Mouse (Mus musculus) intestine, postnatal 0 days (tissue): ENCODE measurements around the gene Ifne. TPM values are rescaled to one million over a fixed set of nuclear protein-coding genes. Genes with fewer than 3 reads are reported as not detected.

Experiments
- ATAC-seq: fragments of 200-750 bp; cut with Nextera tagmentation; 2 replicates; pipeline ENCODE4 v1.8.0; 2017; ENCODE audit warnings: mild to moderate bottlenecking, moderate TSS enrichment, moderate library complexity
- H3K27ac ChIP-seq: fragments of 300-500 bp; sonication (generic); 2 replicates; pipeline ENCODE4 v1.5.1; 2014; ENCODE audit warnings: mild to moderate bottlenecking, low read depth, low read length, moderate library complexity
- H3K27me3 ChIP-seq: fragments of 300-500 bp; sonication (generic); replicated peaks from 2 replicates; pipeline ENCODE4 v1.6.1; 2014; ENCODE audit warnings: low read length, mixed read lengths; ENCODE audit not compliant: control insufficient read depth, insufficient read depth
- H3K36me3 ChIP-seq: fragments of 300-500 bp; sonication (generic); 2 replicates; pipeline ENCODE4 v1.6.1; 2014; ENCODE audit warnings: mild to moderate bottlenecking, moderate library complexity; ENCODE audit not compliant: control insufficient read depth, insufficient read depth
- H3K4me1 ChIP-seq: fragments of 300-500 bp; sonication (generic); replicated peaks from 2 replicates; pipeline ENCODE4 v1.6.1; 2014; ENCODE audit warnings: antibody characterized with exemption, low read length, mixed read lengths; ENCODE audit not compliant: control insufficient read depth, insufficient read depth
- H3K4me2 ChIP-seq: fragments of 300-500 bp; sonication (generic); replicated peaks from 2 replicates; pipeline ENCODE4 v1.6.1; 2014; ENCODE audit warnings: low read depth, mild to moderate bottlenecking, moderate library complexity
- H3K4me3 ChIP-seq: fragments of 300-500 bp; sonication (generic); 2 replicates; pipeline ENCODE4 v1.5.1; 2014; ENCODE audit warnings: low read depth, low read length
- H3K9ac ChIP-seq: fragments of 300-500 bp; sonication (generic); 2 replicates; pipeline ENCODE4 v1.6.1; 2014; ENCODE audit warnings: mild to moderate bottlenecking, low read depth, low read length
- H3K9me3 ChIP-seq: fragments of 300-500 bp; sonication (generic); 2 replicates; pipeline ENCODE4 v1.6.1; 2016; ENCODE audit warnings: mixed run types; ENCODE audit not compliant: control insufficient read depth
- CTCF ChIP-seq: sonication (generic); IDR thresholded peaks from 2 replicates; pipeline ENCODE4 v1.5.1; 2016; ENCODE audit warnings: low read depth, mild to moderate bottlenecking, control low read depth, antibody characterized with exemption, moderate library complexity
- WGBS: fragments of 180-500 bp; shearing (Covaris S2); extraction: QIAGEN DNeasy Blood & Tissue Kit; methylation state at CpG from one replicate; pipeline ENCODE4 v1.1.7; 2014; 5-methylcytosine and 5-hydroxymethylcytosine counted together
- polyA plus RNA-seq: library from polyadenylated mRNA; unstranded; fragments of >200 nt; fragmentation: Nextera tagmentation; extraction: Ambion mirVana; gene quantifications from 2 replicates; pipeline ENCODE4 v1.2.1, GENCODE M21; 2015

Ifne gene
- polyA plus RNA-seq, 1 experiment from 2014 or later: not detected

- Histone ChIP-seq H3K4me1 (no peaks in the 10 kb centered on the region), H3K4me3 (no peak overlapping the region), H3K4me2 (no peak overlapping the region), H3K27ac (no peak overlapping the region), H3K36me3 (no peaks in the 10 kb centered on the region), H3K9ac (no peak overlapping the region), H3K9me3 (no peaks in the 10 kb centered on the region), H3K27me3 (no peaks in the 10 kb centered on the region)
- WGBS: 50% methylated on average over 4 of the region's 4 CpGs
- no peak for TF ChIP-seq CTCF
- ATAC-seq: no peak
These were observed 4.4 kb downstream of the Ifne start for GRCm38 (mm10) chr4:88875435-88876095.

- H3K9ac ChIP-seq: no peak overlapping the region
- H3K4me2 ChIP-seq: no peak overlapping the region
- no peaks in the 10 kb centered on the region for H3K9me3 ChIP-seq
- WGBS: 0% methylated on average over 2 of the region's 2 CpGs
- H3K36me3 ChIP-seq: no peaks in the 10 kb centered on the region
- peak; percentile 83 for TF ChIP-seq CTCF
- no peak overlapping the region for H3K27ac ChIP-seq
- H3K27me3 ChIP-seq: no peaks in the 10 kb centered on the region
- no peak for ATAC-seq
- H3K4me3 ChIP-seq: no peak overlapping the region
- H3K4me1 ChIP-seq: no peaks in the 10 kb centered on the region
These were observed 7.3 kb downstream of the Ifne start for GRCm38 (mm10) chr4:88872691-88873090.

- Histone ChIP-seq H3K36me3 (no peaks in the 10 kb centered on the region), H3K4me2 (peak overlapping the region; percentile 82), H3K9me3 (no peaks in the 10 kb centered on the region), H3K27me3 (no peaks in the 10 kb centered on the region), H3K27ac (no peak overlapping the region), H3K4me3 (peak overlapping the region; percentile 47), H3K4me1 (no peaks in the 10 kb centered on the region), H3K9ac (peak overlapping the region; percentile 53; the same call in 1 of the 2 replicates)
- 8% methylated on average over 31 of the region's 31 CpGs for WGBS
- peak; percentile 32 for ATAC-seq
- no peak for TF ChIP-seq CTCF
These were observed 11.8 kb downstream of the Ifne start for GRCm38 (mm10) chr4:88867926-88868911.

GRCm38 (mm10) chr4:88867366-88867925, 12.6 kb downstream of the Ifne start:
- 1% methylated on average over 7 of the region's 8 CpGs for WGBS
- peak overlapping the region; percentile 47 for H3K4me3 ChIP-seq

GRCm38 (mm10) chr4:88865011-88865569, 14.9 kb downstream of the Ifne start:
- WGBS: 63% methylated on average over 6 of the region's 6 CpGs
- H3K9me3 ChIP-seq: no peaks in the 10 kb centered on the region
- no peak overlapping the region for H3K4me2 ChIP-seq
- no peaks in the 10 kb centered on the region for H3K36me3 ChIP-seq
- no peak overlapping the region for H3K27ac ChIP-seq
- no peak overlapping the region for H3K9ac ChIP-seq
- no peaks in the 10 kb centered on the region for H3K27me3 ChIP-seq
- H3K4me1 ChIP-seq: no peaks in the 10 kb centered on the region
- no peak for ATAC-seq
- no peak overlapping the region for H3K4me3 ChIP-seq
- TF ChIP-seq CTCF: no peak

More at GRCm38 (mm10) chr4:88867366-88867925, 12.6 kb downstream of the Ifne start:
- TF ChIP-seq CTCF: peak; percentile 95
- peak; percentile 55; the same call in 1 of the 2 replicates for ATAC-seq
- Histone ChIP-seq H3K27ac (no peak overlapping the region), H3K4me2 (peak overlapping the region; percentile 82), H3K36me3 (no peaks in the 10 kb centered on the region), H3K4me1 (no peaks in the 10 kb centered on the region), H3K27me3 (no peaks in the 10 kb centered on the region), H3K9me3 (no peaks in the 10 kb centered on the region), H3K9ac (no peak overlapping the region)

- Histone ChIP-seq H3K27me3 (no peaks in the 10 kb centered on the region), H3K36me3 (no peaks in the 10 kb centered on the region), H3K4me2 (no peak overlapping the region), H3K4me1 (no peaks in the 10 kb centered on the region), H3K9me3 (no peaks in the 10 kb centered on the region), H3K4me3 (no peak overlapping the region), H3K9ac (no peak overlapping the region), H3K27ac (no peak overlapping the region)
- no peak for ATAC-seq
- 71% methylated on average over 9 of the region's 9 CpGs for WGBS
- TF ChIP-seq CTCF: no peak
These were observed 15.4 kb downstream of the Ifne start for GRCm38 (mm10) chr4:88864599-88864998.
